Mouse (Mus musculus): ENCODE results near the gene Ttc32. TPM values are rescaled to one million over a fixed set of nuclear protein-coding genes. Genes with fewer than 3 reads are reported as not detected.

Gene Ttc32
- polyA plus RNA-seq, 1 experiment from 2014 or later = 13.3 TPM

DNA sequence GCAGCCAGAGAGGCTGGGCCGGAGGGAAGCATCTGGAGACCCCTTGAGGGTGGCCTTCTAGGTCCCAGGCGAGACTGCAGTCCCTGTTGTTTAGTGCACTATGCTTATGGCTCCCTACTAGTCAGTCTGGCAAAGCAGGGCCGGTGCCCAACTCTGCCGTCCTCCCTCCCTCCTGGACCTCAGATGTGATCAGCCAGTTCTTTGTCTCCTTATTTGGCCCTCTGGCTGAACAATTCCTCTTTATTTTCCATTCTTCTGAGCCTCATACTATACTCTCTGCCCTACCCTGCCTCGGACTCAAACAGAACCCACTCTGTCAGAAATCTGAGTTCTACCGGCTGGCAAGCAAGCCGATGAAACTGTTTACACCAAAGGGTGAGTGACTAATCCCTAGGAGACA lies 23.5 kb downstream of the Ttc32 start:
- Histone ChIP-seq H3K4me2 (ENCODE audit: low read depth, low read length) (no peak overlapping the region), H3K9me3 (replicated peaks; ENCODE audit: control insufficient read depth, low read length) (no peaks in the 10 kb centered on the region), H3K27me3 (ENCODE audit: control insufficient read depth, insufficient read depth, low read depth, low read length) (no peaks in the 10 kb centered on the region), H3K4me3 (ENCODE audit: low read depth, low read length) (no peak overlapping the region), H3K9ac (ENCODE audit: low read depth, low read length) (no peak overlapping the region), H3K27ac (ENCODE audit: low read length) (no peak overlapping the region), H3K36me3 (ENCODE audit: control insufficient read depth, insufficient read depth) (no peaks in the 10 kb centered on the region), H3K4me1 (ENCODE audit: control insufficient read depth, low read depth, low read length) (no peaks in the 10 kb centered on the region)
- no peak for ATAC-seq (ENCODE audit: low read depth)
- WGBS (ENCODE audit: insufficient replicate concordance) = 69% methylated on average over 7 of the region's 7 CpGs

DNA sequence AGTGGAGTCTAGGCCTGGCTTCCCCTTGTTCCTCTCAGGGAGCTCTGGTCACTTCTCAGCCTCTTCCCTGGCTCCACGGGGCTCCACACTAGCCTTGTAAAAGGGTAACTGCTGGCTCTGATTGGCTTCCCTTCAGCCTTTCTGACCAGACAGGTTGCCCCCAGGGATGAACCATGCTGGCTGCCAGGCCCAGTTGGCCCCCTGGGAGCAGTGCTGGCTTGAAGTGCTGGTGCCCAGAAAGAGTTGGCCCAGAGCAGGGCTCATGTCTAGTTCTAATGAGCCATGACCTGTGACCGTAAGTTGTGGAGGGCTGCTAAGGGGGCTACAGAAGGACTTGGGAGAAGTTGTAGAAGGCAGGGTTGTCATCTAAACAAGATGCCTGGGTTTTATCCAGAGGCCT lies 24.2 kb downstream of the Ttc32 start:
- no peaks in the 10 kb centered on the region for H3K27me3 ChIP-seq (ENCODE audit: control insufficient read depth, insufficient read depth, low read depth, low read length)
- H3K4me1 ChIP-seq (ENCODE audit: control insufficient read depth, low read depth, low read length) = no peaks in the 10 kb centered on the region
- 68% methylated on average over 2 of the region's 2 CpGs for WGBS (ENCODE audit: insufficient replicate concordance)
- H3K27ac ChIP-seq (ENCODE audit: low read length) = no peak overlapping the region
- H3K36me3 ChIP-seq (ENCODE audit: control insufficient read depth, insufficient read depth) = no peaks in the 10 kb centered on the region
- no peak overlapping the region for H3K4me2 ChIP-seq (ENCODE audit: low read depth, low read length)
- H3K9ac ChIP-seq (ENCODE audit: low read depth, low read length) = no peak overlapping the region
- H3K9me3 ChIP-seq (replicated peaks; ENCODE audit: control insufficient read depth, low read length) = no peaks in the 10 kb centered on the region
- ATAC-seq (ENCODE audit: low read depth) = no peak
- no peak overlapping the region for H3K4me3 ChIP-seq (ENCODE audit: low read depth, low read length)

DNA sequence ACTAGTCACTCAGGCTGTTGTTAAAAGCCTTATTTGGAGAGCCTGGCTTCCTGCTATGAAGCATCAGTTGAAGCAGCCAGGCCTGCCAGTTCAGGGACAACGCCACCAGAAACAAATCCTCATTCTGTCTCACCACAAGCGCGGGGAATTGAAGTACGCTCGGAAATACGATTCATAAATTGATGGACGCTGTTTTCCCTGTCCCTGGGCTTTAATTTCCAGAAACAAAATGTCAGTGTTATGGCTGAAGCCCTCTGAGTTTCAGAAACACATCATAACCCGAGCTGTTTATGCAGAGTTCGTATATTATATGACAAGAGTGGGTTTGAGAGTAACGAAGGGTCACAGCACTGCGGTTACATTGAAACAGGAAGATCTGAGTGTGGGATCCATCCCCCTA lies 25.5 kb downstream of the Ttc32 start:
- Histone ChIP-seq H3K4me1 (ENCODE audit: control insufficient read depth, low read depth, low read length) (no peaks in the 10 kb centered on the region), H3K9me3 (replicated peaks; ENCODE audit: control insufficient read depth, low read length) (no peaks in the 10 kb centered on the region), H3K9ac (ENCODE audit: low read depth, low read length) (no peak overlapping the region), H3K4me2 (ENCODE audit: low read depth, low read length) (no peak overlapping the region), H3K27me3 (ENCODE audit: control insufficient read depth, insufficient read depth, low read depth, low read length) (no peaks in the 10 kb centered on the region), H3K36me3 (ENCODE audit: control insufficient read depth, insufficient read depth) (no peaks in the 10 kb centered on the region), H3K4me3 (ENCODE audit: low read depth, low read length) (no peak overlapping the region), H3K27ac (ENCODE audit: low read length) (no peak overlapping the region)
- no peak for ATAC-seq (ENCODE audit: low read depth)
- 53% methylated on average over 11 of the region's 11 CpGs for WGBS (ENCODE audit: insufficient replicate concordance)

DNA sequence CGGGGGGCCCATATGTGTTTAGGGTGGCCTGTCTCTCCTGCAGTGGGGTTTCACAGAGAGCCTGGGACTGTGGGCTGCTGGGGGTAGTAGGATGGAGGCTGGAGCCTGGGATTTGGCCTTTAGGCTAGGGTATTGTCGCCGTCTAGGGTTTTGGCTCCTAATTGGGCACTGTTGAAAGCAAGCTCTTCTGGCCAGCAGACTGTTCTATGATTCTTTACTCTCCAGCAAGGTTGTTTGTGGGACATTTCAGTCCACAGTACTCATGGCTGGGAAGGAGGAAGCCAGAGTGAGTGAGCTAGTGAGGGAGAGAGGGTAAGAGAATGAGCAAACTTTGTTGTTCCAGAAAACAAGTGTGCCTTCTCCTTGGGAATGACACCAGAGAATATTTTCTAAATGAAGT lies 29.7 kb downstream of the Ttc32 start:
- Histone ChIP-seq H3K9me3 (replicated peaks; ENCODE audit: control insufficient read depth, low read length) (no peaks in the 10 kb centered on the region), H3K4me1 (ENCODE audit: control insufficient read depth, low read depth, low read length) (no peaks in the 10 kb centered on the region), H3K36me3 (ENCODE audit: control insufficient read depth, insufficient read depth) (no peaks in the 10 kb centered on the region), H3K27ac (ENCODE audit: low read length) (no peak overlapping the region), H3K4me3 (ENCODE audit: low read depth, low read length) (no peak overlapping the region), H3K27me3 (ENCODE audit: control insufficient read depth, insufficient read depth, low read depth, low read length) (no peaks in the 10 kb centered on the region), H3K9ac (ENCODE audit: low read depth, low read length) (no peak overlapping the region), H3K4me2 (ENCODE audit: low read depth, low read length) (no peak overlapping the region)
- no peak for ATAC-seq (ENCODE audit: low read depth)
- 74% methylated on average over 3 of the region's 3 CpGs for WGBS (ENCODE audit: insufficient replicate concordance)

DNA sequence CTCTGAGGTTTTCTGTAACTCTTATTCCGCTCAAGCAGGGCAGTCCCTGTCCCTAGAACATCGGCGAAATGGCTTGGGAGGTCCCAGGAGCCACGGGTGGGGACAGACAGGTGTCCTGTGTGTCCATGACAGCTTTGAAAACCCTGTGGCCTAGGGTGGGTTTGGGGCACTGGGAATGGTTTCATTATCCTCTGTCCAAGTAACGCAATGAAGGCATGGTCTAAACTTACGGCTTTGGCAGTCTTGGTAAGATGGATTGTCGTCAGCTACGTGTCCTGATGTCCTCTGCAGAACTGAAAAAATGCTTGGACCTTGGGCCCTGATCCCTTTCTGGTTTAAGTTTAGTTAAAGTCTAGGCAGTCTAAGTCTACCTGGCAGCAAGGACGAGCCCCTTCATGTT lies 30.2 kb downstream of the Ttc32 start:
- no peak for ATAC-seq (ENCODE audit: low read depth)
- WGBS (ENCODE audit: insufficient replicate concordance) = 76% methylated on average over 9 of the region's 9 CpGs

DNA sequence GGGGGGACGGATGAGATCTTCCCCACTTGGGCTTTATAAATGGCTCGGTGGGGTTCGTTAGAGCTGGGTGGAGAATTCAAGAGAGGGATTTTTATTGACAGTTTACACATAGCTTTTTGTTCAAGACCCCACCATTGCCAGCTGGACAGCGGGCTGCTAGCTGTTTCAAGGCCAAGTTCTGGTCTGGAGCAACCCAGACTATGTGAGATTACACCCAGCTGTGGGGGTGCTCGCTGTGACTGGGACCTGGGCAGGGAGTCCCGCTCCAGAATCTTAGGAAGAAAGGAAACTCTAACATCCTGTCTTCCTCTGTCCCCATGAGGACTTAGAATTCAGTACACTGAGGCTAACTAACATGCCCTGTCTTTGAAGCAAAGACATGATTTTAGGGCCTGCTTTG lies 33.8 kb downstream of the Ttc32 start:
- H3K4me2 ChIP-seq (ENCODE audit: low read depth, low read length) = no peak overlapping the region
- no peaks in the 10 kb centered on the region for H3K36me3 ChIP-seq (ENCODE audit: control insufficient read depth, insufficient read depth)
- no peak for ATAC-seq (ENCODE audit: low read depth)
- H3K9me3 ChIP-seq (replicated peaks; ENCODE audit: control insufficient read depth, low read length) = no peaks in the 10 kb centered on the region
- no peaks in the 10 kb centered on the region for H3K4me1 ChIP-seq (ENCODE audit: control insufficient read depth, low read depth, low read length)
- no peak overlapping the region for H3K27ac ChIP-seq (ENCODE audit: low read length)
- H3K9ac ChIP-seq (ENCODE audit: low read depth, low read length) = no peak overlapping the region
- no peak overlapping the region for H3K4me3 ChIP-seq (ENCODE audit: low read depth, low read length)
- H3K27me3 ChIP-seq (ENCODE audit: control insufficient read depth, insufficient read depth, low read depth, low read length) = no peaks in the 10 kb centered on the region
- WGBS (ENCODE audit: insufficient replicate concordance) = 47% methylated on average over 6 of the region's 6 CpGs

More for the DNA sequence above, 30.2 kb downstream of the Ttc32 start:
- no peak overlapping the region for H3K4me2 ChIP-seq (ENCODE audit: low read depth, low read length)
- no peaks in the 10 kb centered on the region for H3K4me1 ChIP-seq (ENCODE audit: control insufficient read depth, low read depth, low read length)
- no peaks in the 10 kb centered on the region for H3K36me3 ChIP-seq (ENCODE audit: control insufficient read depth, insufficient read depth)
- H3K27me3 ChIP-seq (ENCODE audit: control insufficient read depth, insufficient read depth, low read depth, low read length) = no peaks in the 10 kb centered on the region
- no peak overlapping the region for H3K4me3 ChIP-seq (ENCODE audit: low read depth, low read length)
- H3K9ac ChIP-seq (ENCODE audit: low read depth, low read length) = no peak overlapping the region
- no peak overlapping the region for H3K27ac ChIP-seq (ENCODE audit: low read length)
- no peaks in the 10 kb centered on the region for H3K9me3 ChIP-seq (replicated peaks; ENCODE audit: control insufficient read depth, low read length)

DNA sequence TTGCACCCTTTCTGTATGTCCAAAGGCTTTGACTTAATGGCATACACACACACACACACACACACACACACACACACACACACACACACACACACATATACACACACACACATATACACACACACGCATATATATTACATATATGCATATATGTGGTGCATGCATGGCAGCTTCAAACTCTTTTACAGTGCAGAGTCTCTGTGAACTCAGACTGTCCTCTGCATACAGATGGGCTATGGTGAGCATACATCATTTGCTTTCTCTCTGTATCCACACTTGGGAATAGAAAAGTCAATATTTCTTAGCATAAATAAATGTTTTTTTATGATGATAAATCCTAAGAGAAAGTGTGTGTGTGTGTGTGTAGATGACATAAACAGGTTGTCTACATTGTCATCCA lies 41.3 kb downstream of the Ttc32 start:
- no peaks in the 10 kb centered on the region for H3K36me3 ChIP-seq (ENCODE audit: control insufficient read depth, insufficient read depth)
- H3K27me3 ChIP-seq (ENCODE audit: control insufficient read depth, insufficient read depth, low read depth, low read length) = no peaks in the 10 kb centered on the region
- ATAC-seq (ENCODE audit: low read depth) = no peak
- no peaks in the 10 kb centered on the region for H3K4me1 ChIP-seq (ENCODE audit: control insufficient read depth, low read depth, low read length)
- H3K9me3 ChIP-seq (replicated peaks; ENCODE audit: control insufficient read depth, low read length) = no peaks in the 10 kb centered on the region
- no peak overlapping the region for H3K4me3 ChIP-seq (ENCODE audit: low read depth, low read length)
- no peak overlapping the region for H3K4me2 ChIP-seq (ENCODE audit: low read depth, low read length)
- no peak overlapping the region for H3K9ac ChIP-seq (ENCODE audit: low read depth, low read length)
- 55% methylated on average over 1 of the region's 1 CpGs for WGBS (ENCODE audit: insufficient replicate concordance)
- H3K27ac ChIP-seq (ENCODE audit: low read length) = no peak overlapping the region

DNA sequence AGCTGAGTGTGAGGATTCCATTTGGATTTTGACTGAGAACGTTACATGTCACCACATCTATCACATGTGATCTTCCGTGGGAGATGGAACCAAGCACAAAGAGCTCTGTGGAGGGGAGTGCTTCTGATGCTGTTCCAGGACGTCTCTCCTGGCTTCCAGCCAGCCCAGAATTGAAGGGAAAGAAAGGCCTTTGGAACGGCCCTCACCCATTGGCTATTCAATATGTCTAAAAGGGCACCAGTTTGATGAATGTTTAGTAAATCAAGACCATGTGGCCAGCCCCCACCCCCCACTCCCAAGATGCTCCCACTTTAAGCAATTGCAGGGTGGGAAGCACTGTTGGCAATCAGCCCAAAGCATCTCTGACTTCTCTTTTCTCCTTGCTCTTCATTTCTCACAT lies 41.7 kb downstream of the Ttc32 start:
- Histone ChIP-seq H3K27me3 (ENCODE audit: control insufficient read depth, insufficient read depth, low read depth, low read length) (no peaks in the 10 kb centered on the region), H3K27ac (ENCODE audit: low read length) (no peak overlapping the region), H3K9ac (ENCODE audit: low read depth, low read length) (no peak overlapping the region), H3K4me3 (ENCODE audit: low read depth, low read length) (no peak overlapping the region), H3K4me2 (ENCODE audit: low read depth, low read length) (no peak overlapping the region), H3K9me3 (replicated peaks; ENCODE audit: control insufficient read depth, low read length) (no peaks in the 10 kb centered on the region), H3K36me3 (ENCODE audit: control insufficient read depth, insufficient read depth) (no peaks in the 10 kb centered on the region), H3K4me1 (ENCODE audit: control insufficient read depth, low read depth, low read length) (no peaks in the 10 kb centered on the region)
- WGBS (ENCODE audit: insufficient replicate concordance) = 60% methylated on average over 4 of the region's 4 CpGs
- ATAC-seq (ENCODE audit: low read depth) = no peak

DNA sequence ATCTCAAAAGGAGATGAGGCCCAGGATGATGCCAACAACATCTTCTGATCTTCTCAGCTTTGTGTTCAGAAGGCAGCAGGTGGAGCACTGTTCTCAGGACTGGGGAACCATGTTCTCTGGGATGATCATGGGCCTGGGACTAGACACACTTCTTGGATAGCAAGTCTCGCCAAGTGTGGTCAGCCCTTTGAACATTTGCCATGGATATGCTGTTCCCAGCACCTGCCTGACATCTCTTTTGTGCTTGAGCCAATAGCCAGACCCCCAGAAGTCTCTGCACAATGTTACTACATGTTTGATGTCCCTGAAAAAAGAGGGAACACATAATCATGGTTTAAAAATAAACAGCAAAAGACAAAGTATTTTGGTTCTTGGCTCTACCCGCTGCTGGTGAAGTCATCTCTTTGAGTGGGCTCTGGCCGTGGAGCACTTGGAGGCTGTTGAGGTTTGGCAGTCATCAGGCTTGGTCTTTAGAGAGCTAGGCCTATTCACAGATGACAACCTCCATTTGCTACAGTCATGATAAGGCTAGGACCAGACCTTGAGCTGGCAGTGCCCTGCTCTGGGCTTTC lies 47.8 kb downstream of the Ttc32 start:
- no peaks in the 10 kb centered on the region for H3K9me3 ChIP-seq (replicated peaks; ENCODE audit: control insufficient read depth, low read length)
- H3K36me3 ChIP-seq (ENCODE audit: control insufficient read depth, insufficient read depth) = no peaks in the 10 kb centered on the region
- H3K27ac ChIP-seq (ENCODE audit: low read length) = no peak overlapping the region
- no peak overlapping the region for H3K4me3 ChIP-seq (ENCODE audit: low read depth, low read length)
- no peaks in the 10 kb centered on the region for H3K27me3 ChIP-seq (ENCODE audit: control insufficient read depth, insufficient read depth, low read depth, low read length)
- no peak overlapping the region for H3K4me2 ChIP-seq (ENCODE audit: low read depth, low read length)
- H3K4me1 ChIP-seq (ENCODE audit: control insufficient read depth, low read depth, low read length) = no peaks in the 10 kb centered on the region
- ATAC-seq (ENCODE audit: low read depth) = no peak
- WGBS (ENCODE audit: insufficient replicate concordance) = 71% methylated on average over 3 of the region's 3 CpGs
- no peak overlapping the region for H3K9ac ChIP-seq (ENCODE audit: low read depth, low read length)
